Comparison of ENCODE assay signal across 23 mouse cellular contexts in the genomic region with DNA sequence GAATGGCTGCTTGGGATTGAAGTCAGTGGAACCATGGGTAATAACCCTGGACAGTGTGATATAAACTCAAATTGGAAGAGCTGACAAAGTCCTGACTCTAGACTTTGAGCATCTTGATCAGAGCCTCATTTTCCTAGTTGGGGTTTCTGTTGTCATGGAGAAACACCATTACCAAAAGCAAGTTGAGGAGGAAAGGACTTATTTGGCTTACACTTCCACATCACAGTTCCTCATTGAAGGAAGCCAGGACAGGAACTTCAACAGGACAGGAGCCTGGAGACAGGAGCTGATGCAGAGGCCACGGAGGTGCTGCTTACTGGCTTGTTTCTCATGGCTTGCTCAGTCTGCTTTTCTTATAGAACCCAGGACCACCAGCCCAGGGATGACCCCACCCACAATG. TPM values are rescaled to one million over a fixed set of nuclear protein-coding genes. Genes with fewer than 3 reads are reported as not detected.
DNase-seq lines count a peak whose midpoint lies in the region; ATAC-seq and TF ChIP-seq lines count a peak whose summit lies in the region.
"Had no signal": no experiment of that assay in that cellular context is flagged by ENCODE, and none has a peak within 500 bp of the region (broad histone marks: within the 10 kb centered on the region; RNA-seq: fewer than 3 reads in every experiment).

No protein-coding gene starts in this region.

- WGBS in heart, embryonic 12.5 days, result 68% methylated on average over 1 of the region's 1 CpGs
- 86% methylated on average over 1 of the region's 1 CpGs for WGBS in lung, postnatal 0 days
- WGBS in liver, embryonic 14.5 days (ENCODE audit: insufficient replicate concordance), result 52% methylated on average over 1 of the region's 1 CpGs
- 83% methylated on average over 1 of the region's 1 CpGs for WGBS in small intestine, adult 2 months

- TF ChIP-seq POLR2A in small intestine, adult 2 months (IDR thresholded peaks at IDR 0.05; ENCODE audit: low read depth, low read length), result no peak

- no peak overlapping the region for H3K4me3 ChIP-seq in heart, embryonic 12.5 days
- H3K4me3 ChIP-seq in lung, postnatal 0 days (ENCODE audit: low read depth, low read length), result no peak overlapping the region
- no peak overlapping the region for H3K4me3 ChIP-seq in liver, embryonic 14.5 days (ENCODE audit: insufficient read depth in 1 of 2, low read depth in 2 of 2, low read length in 2 of 2)
- no peak overlapping the region for H3K4me3 ChIP-seq in small intestine, adult 2 months (ENCODE audit: low read depth, low read length)
- H3K4me3 ChIP-seq: embryonic facial prominence, embryonic 12.5 days; hindbrain, embryonic 10.5 days; intestine, embryonic 15.5 days; left cerebral cortex, adult 2 months; limb, embryonic 13.5 days; midbrain, embryonic 12.5 days; neural tube, embryonic 13.5 days had no signal

- peak; percentile 87 for DNase-seq in heart, adult 11 months
- no peak for DNase-seq in lung, postnatal 0 days (ENCODE audit: low spot score)
- no peak for DNase-seq in lung, postnatal 10 days
- no peak for DNase-seq in liver, embryonic 14.5 days (ENCODE audit: low read depth in 3 of 3, low spot score in 3 of 3)
- no peak for DNase-seq in thymus, adult 18-20 months
- DNase-seq in MN1 (ENCODE audit: low spot score), result no peak
- DNase-seq: adrenal gland, postnatal 25 days; cerebellum, adult 9-10 months; embryo, embryonic 11 days; lung, adult 2 months; right cerebral cortex, postnatal 4 days; thymus, postnatal 25 days had no signal

- ATAC-seq in heart, embryonic 12.5 days (ENCODE audit: insufficient number of reproducible peaks, low FRiP score), result no peak
- ATAC-seq in lung, postnatal 0 days, result no peak
- no peak for ATAC-seq in liver, embryonic 14.5 days (ENCODE audit: insufficient read depth)
- ATAC-seq: forebrain, embryonic 14.5 days; hindbrain, embryonic 16.5 days had no signal

- peaks cover 5% of the 10 kb centered on the region for H3K4me1 ChIP-seq in heart, embryonic 12.5 days (replicated peaks)
- no peaks in the 10 kb centered on the region; the same call in 1 of the 2 replicates for H3K4me1 ChIP-seq in lung, postnatal 0 days (ENCODE audit: insufficient read depth, low read depth, low read length)
- peaks cover 36 to 44% of the 10 kb centered on the region in 2 experiments for H3K4me1 ChIP-seq in liver, embryonic 14.5 days (replicated peaks; ENCODE audit: control insufficient read depth in 2 of 2, insufficient read depth in 2 of 2, low read length in 1 of 2)
- peaks cover 9% of the 10 kb centered on the region for H3K4me1 ChIP-seq in small intestine, adult 2 months (ENCODE audit: control insufficient read depth, insufficient read depth, insufficient read length, low read length)
- H3K4me1 ChIP-seq: embryonic facial prominence, embryonic 12.5 days; hindbrain, embryonic 10.5 days; intestine, embryonic 15.5 days; midbrain, embryonic 12.5 days; neural tube, embryonic 13.5 days had no signal

- no peak for TF ChIP-seq CTCF in lung, postnatal 0 days (IDR thresholded peaks at IDR 0.05)
- no peak for TF ChIP-seq CTCF in liver, embryonic 14.5 days (IDR thresholded peaks at IDR 0.05; ENCODE audit: low read depth)
- no peak for TF ChIP-seq CTCF in small intestine, adult 2 months (IDR thresholded peaks at IDR 0.05; ENCODE audit: extremely low read depth, insufficient read length, insufficient replicate concordance, low read depth, low read length)

- no peak overlapping the region for H3K4me2 ChIP-seq in heart, embryonic 12.5 days
- no peak overlapping the region for H3K4me2 ChIP-seq in lung, postnatal 0 days (replicated peaks; ENCODE audit: low read depth, low read length)
- H3K4me2 ChIP-seq in liver, embryonic 14.5 days (ENCODE audit: low read depth), result peak overlapping the region; percentile 54; the same call in 1 of the 2 replicates
- H3K4me2 ChIP-seq: embryonic facial prominence, embryonic 12.5 days; intestine, embryonic 15.5 days; limb, embryonic 13.5 days; midbrain, embryonic 12.5 days; neural tube, embryonic 13.5 days had no signal

- no peak overlapping the region for H3K27ac ChIP-seq in heart, embryonic 12.5 days (ENCODE audit: poor library complexity, severe bottlenecking)
- peak overlapping the region; percentile 73 for H3K27ac ChIP-seq in lung, postnatal 0 days (ENCODE audit: low read length)
- H3K27ac ChIP-seq in liver, embryonic 14.5 days, result peak overlapping the region; percentile 80
- H3K27ac ChIP-seq in small intestine, adult 2 months (ENCODE audit: insufficient read depth, low read depth, low read length), result peak overlapping the region; percentile 67; the same call in 1 of the 2 replicates
- H3K27ac ChIP-seq: embryonic facial prominence, embryonic 12.5 days; hindbrain, embryonic 10.5 days; intestine, embryonic 15.5 days; left cerebral cortex, adult 2 months; limb, embryonic 13.5 days; midbrain, embryonic 12.5 days; neural tube, embryonic 13.5 days had no signal

- no peaks in the 10 kb centered on the region for H3K9me3 ChIP-seq in heart, embryonic 12.5 days (replicated peaks)
- H3K9me3 ChIP-seq in lung, postnatal 0 days (ENCODE audit: low read length), result no peaks in the 10 kb centered on the region
- no peaks in the 10 kb centered on the region for H3K9me3 ChIP-seq in liver, embryonic 14.5 days (ENCODE audit: control insufficient read depth, low read length)
- H3K9me3 ChIP-seq: embryonic facial prominence, embryonic 12.5 days; hindbrain, embryonic 10.5 days; intestine, embryonic 15.5 days; limb, embryonic 13.5 days; midbrain, embryonic 12.5 days; neural tube, embryonic 13.5 days had no signal

- H3K9ac ChIP-seq in heart, embryonic 12.5 days, result no peak overlapping the region
- H3K9ac ChIP-seq in lung, postnatal 0 days (replicated peaks; ENCODE audit: low read depth), result no peak overlapping the region
- H3K9ac ChIP-seq in liver, embryonic 14.5 days (replicated peaks), result no peak overlapping the region
- H3K9ac ChIP-seq: embryonic facial prominence, embryonic 12.5 days; intestine, embryonic 15.5 days; limb, embryonic 13.5 days; midbrain, embryonic 12.5 days; neural tube, embryonic 13.5 days had no signal

- TF ChIP-seq EP300 in lung, postnatal 0 days (IDR thresholded peaks at IDR 0.05), result no peak
- TF ChIP-seq EP300 in liver, embryonic 14.5 days (IDR thresholded peaks at IDR 0.05; ENCODE audit: low read depth), result no peak

- no peaks in the 10 kb centered on the region for H3K27me3 ChIP-seq in heart, embryonic 12.5 days (replicated peaks)
- H3K27me3 ChIP-seq in lung, postnatal 0 days (replicated peaks; ENCODE audit: insufficient read depth, low read length), result no peaks in the 10 kb centered on the region
- H3K27me3 ChIP-seq in liver, embryonic 14.5 days (ENCODE audit: control insufficient read depth, insufficient read depth, low read length), result no peaks in the 10 kb centered on the region
- H3K27me3 ChIP-seq in small intestine, adult 2 months (ENCODE audit: control insufficient read depth, insufficient read depth, low read length), result no peaks in the 10 kb centered on the region
- H3K27me3 ChIP-seq: embryonic facial prominence, embryonic 12.5 days; intestine, embryonic 15.5 days; limb, embryonic 13.5 days; midbrain, embryonic 12.5 days; neural tube, embryonic 13.5 days had no signal

- no peaks in the 10 kb centered on the region for H3K36me3 ChIP-seq in heart, embryonic 12.5 days
- no peaks in the 10 kb centered on the region for H3K36me3 ChIP-seq in lung, postnatal 0 days (ENCODE audit: insufficient read depth, low read length)
- H3K36me3 ChIP-seq in liver, embryonic 14.5 days (replicated peaks; ENCODE audit: control insufficient read depth, insufficient read depth, low read depth), result no peaks in the 10 kb centered on the region
- no peaks in the 10 kb centered on the region for H3K36me3 ChIP-seq in small intestine, adult 2 months (ENCODE audit: control insufficient read depth, insufficient read depth, low read length)
- H3K36me3 ChIP-seq: embryonic facial prominence, embryonic 12.5 days; hindbrain, embryonic 10.5 days; intestine, embryonic 15.5 days; limb, embryonic 13.5 days; midbrain, embryonic 12.5 days; neural tube, embryonic 13.5 days had no signal

RNA-seq across cellular contexts. Expression of a gene that starts 31.3 kb away (rescaled TPM):
- 5.9 and 7.9 TPM in 2 replicates for polyA plus RNA-seq in heart, embryonic 12.5 days (2016; fragmentation: Nextera tagmentation; extraction: Ambion mirVana)
- polyA plus RNA-seq in lung, postnatal 0 days (2015; fragmentation: Nextera tagmentation; extraction: Ambion mirVana), result 13.5 and 13.6 TPM in 2 replicates
- 5.7 and 9.3 TPM in 2 replicates for polyA plus RNA-seq in liver, embryonic 14.5 days (2012; rRNA removed)
- 11.1 and 13.0 TPM in 2 replicates for polyA plus RNA-seq in liver, embryonic 14.5 days (2014; fragmentation: Nextera tagmentation; extraction: Ambion mirVana)
- polyA plus RNA-seq in small intestine, adult 2 months (2012; rRNA removed), result 24.6 and 36.0 TPM in 2 replicates
